Mouse (Mus musculus) liver, embryonic 11.5 days (tissue): ENCODE measurements around the gene Cblc. TPM values are rescaled to one million over a fixed set of nuclear protein-coding genes. Genes with fewer than 3 reads are reported as not detected.

Experiments used
- ATAC-seq: fragments of 200-750 bp; cut with Nextera tagmentation; replicated peaks from 2 replicates; pipeline ENCODE4 v1.8.0; 2017; ENCODE audit warnings: moderate number of reproducible peaks, mild to moderate bottlenecking, moderate TSS enrichment, moderate library complexity; ENCODE audit not compliant: low FRiP score
- DNase-seq: peaks from one replicate; pipeline ENCODE4 v3.0.0-alpha.2; 2017; ENCODE audit warnings: low spot score
- H3K27ac ChIP-seq: fragments of 300-500 bp; sonication (generic); 2 replicates; pipeline ENCODE4 v1.5.1; 2014; ENCODE audit warnings: mild to moderate bottlenecking, low read depth, low read length, control low read depth
- H3K27me3 ChIP-seq: fragments of 300-500 bp; sonication (generic); replicated peaks from 2 replicates; pipeline ENCODE4 v1.6.1; 2014; ENCODE audit warnings: low read length, mixed read lengths; ENCODE audit not compliant: control insufficient read depth, insufficient read depth
- H3K36me3 ChIP-seq: fragments of 300-500 bp; sonication (generic); 2 replicates; pipeline ENCODE4 v1.6.1; 2014; ENCODE audit warnings: mild to moderate bottlenecking, low read length, moderate library complexity, mixed read lengths; ENCODE audit not compliant: control insufficient read depth, insufficient read depth
- H3K4me1 ChIP-seq: fragments of 300-500 bp; sonication (generic); replicated peaks from 2 replicates; pipeline ENCODE4 v1.6.1; 2014; ENCODE audit warnings: low read length, mixed read lengths; ENCODE audit not compliant: control insufficient read depth, insufficient read depth
- H3K4me2 ChIP-seq: fragments of 300-500 bp; sonication (generic); 2 replicates; pipeline ENCODE4 v1.6.1; 2014; ENCODE audit warnings: mild to moderate bottlenecking, control low read depth, moderate library complexity
- H3K4me3 ChIP-seq: fragments of 300-500 bp; sonication (generic); 2 replicates; pipeline ENCODE4 v1.5.1; 2014; ENCODE audit warnings: low read depth, low read length, control low read depth
- H3K9ac ChIP-seq: fragments of 300-500 bp; sonication (generic); 2 replicates; pipeline ENCODE4 v1.6.1; 2014; ENCODE audit warnings: low read depth, low read length, control low read depth
- H3K9me3 ChIP-seq: fragments of 300-500 bp; sonication (generic); 2 replicates; pipeline ENCODE4 v1.6.1; 2016; ENCODE audit warnings: low read length, inconsistent platforms, mixed read lengths; ENCODE audit not compliant: control insufficient read depth
- WGBS: fragments of 180-500 bp; shearing (Covaris S2); extraction: QIAGEN DNeasy Blood & Tissue Kit; methylation state at CpG from one replicate; pipeline ENCODE4 v1.1.7; 2014; 5-methylcytosine and 5-hydroxymethylcytosine counted together
- polyA plus RNA-seq: library from polyadenylated mRNA; unstranded; fragments of >200 nt; fragmentation: Nextera tagmentation; extraction: Ambion mirVana; gene quantifications from 2 replicates; pipeline ENCODE4 v1.2.1, GENCODE M21; 2014

The Cblc gene
- polyA plus RNA-seq, 1 experiment from 2014 or later = 1.4 TPM

GRCm38 (mm10) chr7:19754065-19754464 lies 42.5 kb downstream of the Cblc start:
- DNase-seq = no peak
- Histone ChIP-seq H3K9me3 (no peaks in the 10 kb centered on the region), H3K4me3 (no peak overlapping the region), H3K4me1 (peaks cover 9% of the 10 kb centered on the region), H3K4me2 (no peak overlapping the region), H3K27ac (no peak overlapping the region), H3K36me3 (no peaks in the 10 kb centered on the region), H3K27me3 (no peaks in the 10 kb centered on the region), H3K9ac (no peak overlapping the region)
- 76% methylated on average over 1 of the region's 1 CpGs for WGBS
- ATAC-seq = no peak

- no peak for ATAC-seq
- 56% methylated on average over 7 of the region's 7 CpGs for WGBS
- peaks cover 10% of the 10 kb centered on the region for H3K4me1 ChIP-seq
Measured at GRCm38 (mm10) chr7:19753587-19753986, 43.0 kb downstream of the Cblc start.

GRCm38 (mm10) chr7:19752652-19753051 lies 44.0 kb downstream of the Cblc start:
- H3K27ac ChIP-seq = no peak overlapping the region
- H3K4me3 ChIP-seq = no peak overlapping the region
- H3K36me3 ChIP-seq = no peaks in the 10 kb centered on the region
- H3K4me1 ChIP-seq = peaks cover 18% of the 10 kb centered on the region
- no peak overlapping the region for H3K9ac ChIP-seq
- WGBS = 65% methylated on average over 8 of the region's 8 CpGs
- H3K4me2 ChIP-seq = no peak overlapping the region
- no peak for DNase-seq
- H3K9me3 ChIP-seq = no peaks in the 10 kb centered on the region
- H3K27me3 ChIP-seq = no peaks in the 10 kb centered on the region
- ATAC-seq = no peak

More at GRCm38 (mm10) chr7:19753587-19753986, 43.0 kb downstream of the Cblc start:
- H3K4me2 ChIP-seq = no peak overlapping the region
- no peaks in the 10 kb centered on the region for H3K27me3 ChIP-seq
- DNase-seq = no peak
- no peaks in the 10 kb centered on the region for H3K9me3 ChIP-seq
- no peaks in the 10 kb centered on the region for H3K36me3 ChIP-seq
- no peak overlapping the region for H3K4me3 ChIP-seq
- no peak overlapping the region for H3K9ac ChIP-seq
- H3K27ac ChIP-seq = no peak overlapping the region

GRCm38 (mm10) chr7:19751070-19751383 lies 45.6 kb downstream of the Cblc start:
- Histone ChIP-seq H3K9ac (no peak overlapping the region), H3K9me3 (no peaks in the 10 kb centered on the region), H3K4me2 (no peak overlapping the region; the same call in 1 of the 2 replicates), H3K27ac (no peak overlapping the region), H3K4me1 (peaks cover 32% of the 10 kb centered on the region), H3K36me3 (no peaks in the 10 kb centered on the region), H3K4me3 (no peak overlapping the region), H3K27me3 (no peaks in the 10 kb centered on the region)
- 27% methylated on average over 4 of the region's 4 CpGs for WGBS
- no peak for DNase-seq
- ATAC-seq = no peak

GRCm38 (mm10) chr7:19750217-19751069 lies 46.2 kb downstream of the Cblc start, which contains the start of gene Nectin2:
Gene Nectin2, minus strand, starts transcription at chr7:19750483.
- peak; percentile 77 for ATAC-seq
- Histone ChIP-seq H3K9ac (peak within 1 kb of the TSS; percentile 83), H3K36me3 (no peaks in the 10 kb centered on the region), H3K27me3 (no peaks in the 10 kb centered on the region), H3K9me3 (no peaks in the 10 kb centered on the region), H3K4me3 (peak within 1 kb of the TSS; percentile 86), H3K4me2 (peak within 1 kb of the TSS; percentile 99), H3K27ac (peak within 1 kb of the TSS; percentile 88), H3K4me1 (peaks cover 34% of the 10 kb centered on the region)
- 14% methylated on average over 19 of the region's 19 CpGs for WGBS
- DNase-seq = peak; percentile 87

- H3K4me1 ChIP-seq = peaks cover 41% of the 10 kb centered on the region
- peak overlapping the region; percentile 83 for H3K9ac ChIP-seq
- peak; percentile 91 for ATAC-seq
- no peaks in the 10 kb centered on the region for H3K27me3 ChIP-seq
- H3K4me3 ChIP-seq = peak overlapping the region; percentile 86
- H3K36me3 ChIP-seq = no peaks in the 10 kb centered on the region
- no peaks in the 10 kb centered on the region for H3K9me3 ChIP-seq
- peak overlapping the region; percentile 88 for H3K27ac ChIP-seq
- DNase-seq = peak; percentile 100
- H3K4me2 ChIP-seq = peak overlapping the region; percentile 99
- under 1% methylated on average over 45 of the region's 46 CpGs for WGBS
Measured at GRCm38 (mm10) chr7:19749389-19750216, 47.0 kb downstream of the Cblc start.

- peak overlapping the region; percentile 88; the same call in 1 of the 2 replicates for H3K27ac ChIP-seq
- ATAC-seq = no peak
- peak; percentile 51 for DNase-seq
- H3K4me1 ChIP-seq = peaks cover 47% of the 10 kb centered on the region
- peak overlapping the region; percentile 99 for H3K4me2 ChIP-seq
- no peaks in the 10 kb centered on the region for H3K9me3 ChIP-seq
- H3K36me3 ChIP-seq = no peaks in the 10 kb centered on the region
- under 1% methylated on average over 32 of the region's 32 CpGs for WGBS
- H3K27me3 ChIP-seq = no peaks in the 10 kb centered on the region
- H3K4me3 ChIP-seq = peak overlapping the region; percentile 86
- peak overlapping the region; percentile 83 for H3K9ac ChIP-seq
Measured at GRCm38 (mm10) chr7:19748219-19749195, 48.1 kb downstream of the Cblc start.
